Mouse (Mus musculus): ENCODE measurements around the gene Acadl.
A peak's percentile ranks its signal among the peaks of the same experiment; 100 is the strongest.

Gene Acadl

GRCm38 (mm10) chr1:66862712-66863511 lies at the start of gene Acadl:
TSS of gene Acadl (minus strand) at chr1:66863277.
- DNase-seq (ENCODE audit: low read depth), result peak; percentile 30

- no peak for DNase-seq (ENCODE audit: low read depth)
Measured at GRCm38 (mm10) chr1:66912305-66912704, 49.2 kb upstream of the Acadl start.

GRCm38 (mm10) chr1:66902566-66902965 lies 39.5 kb upstream of the Acadl start:
- no peak for DNase-seq (ENCODE audit: low read depth)

- DNase-seq (ENCODE audit: low read depth), result peak; percentile 9
Measured at GRCm38 (mm10) chr1:66900946-66901345, 37.9 kb upstream of the Acadl start.

GRCm38 (mm10) chr1:66898261-66898660 lies 35.2 kb upstream of the Acadl start:
- no peak for DNase-seq (ENCODE audit: low read depth)

GRCm38 (mm10) chr1:66896556-66896955 lies 33.5 kb upstream of the Acadl start:
- DNase-seq (ENCODE audit: low read depth), result no peak

- DNase-seq (ENCODE audit: low read depth), result peak; percentile 24
Measured at GRCm38 (mm10) chr1:66896125-66896524, 33.0 kb upstream of the Acadl start.

- peak; percentile 22 for DNase-seq (ENCODE audit: low read depth)
Measured at GRCm38 (mm10) chr1:66895837-66896118, 32.7 kb upstream of the Acadl start.

GRCm38 (mm10) chr1:66895093-66895836 lies 32.2 kb upstream of the Acadl start:
- peak; percentile 14 for DNase-seq (ENCODE audit: low read depth)

- DNase-seq (ENCODE audit: low read depth), result no peak
Measured at GRCm38 (mm10) chr1:66887175-66887574, 24.1 kb upstream of the Acadl start.

GRCm38 (mm10) chr1:66880217-66880616 lies 17.1 kb upstream of the Acadl start:
- DNase-seq (ENCODE audit: low read depth), result no peak

- no peak for DNase-seq (ENCODE audit: low read depth)
Measured at GRCm38 (mm10) chr1:66874740-66875139, 11.7 kb upstream of the Acadl start.

- DNase-seq (ENCODE audit: low read depth), result peak; percentile 27
Measured at GRCm38 (mm10) chr1:66871591-66871990, 8.5 kb upstream of the Acadl start.

- no peak for DNase-seq (ENCODE audit: low read depth)
Measured at GRCm38 (mm10) chr1:66865633-66866032, 2.6 kb upstream of the Acadl start.

GRCm38 (mm10) chr1:66863741-66864495 lies 841 bp upstream of the Acadl start:
- no peak for DNase-seq (ENCODE audit: low read depth)

- DNase-seq (ENCODE audit: low read depth), result no peak
Measured at GRCm38 (mm10) chr1:66861764-66862672, 1.1 kb downstream of the Acadl start.

GRCm38 (mm10) chr1:66847506-66847905 lies 15.6 kb downstream of the Acadl start:
- no peak for DNase-seq (ENCODE audit: low read depth)

- no peak for DNase-seq (ENCODE audit: low read depth)
Measured at GRCm38 (mm10) chr1:66845690-66846318, 17.3 kb downstream of the Acadl start.

GRCm38 (mm10) chr1:66841938-66842337 lies 21.1 kb downstream of the Acadl start:
- DNase-seq (ENCODE audit: low read depth), result no peak

- DNase-seq (ENCODE audit: low read depth), result no peak
Measured at GRCm38 (mm10) chr1:66841510-66841909, 21.6 kb downstream of the Acadl start.

GRCm38 (mm10) chr1:66839755-66840438 lies 23.2 kb downstream of the Acadl start:
- no peak for DNase-seq (ENCODE audit: low read depth)
